Mouse (Mus musculus) mesoderm, embryonic 11.5 days (tissue): ENCODE measurements around the gene D930048N14Rik.

Experiments used
- DNase-seq: peaks from one replicate; pipeline ENCODE4 v3.0.0-alpha.2; 2012; ENCODE audit warnings: low read depth, low spot score

D930048N14Rik gene

GRCm38 (mm10) chr11:51702831-51703230 lies 52.1 kb downstream of the D930048N14Rik start:
- no peak for DNase-seq

GRCm38 (mm10) chr11:51703379-51703998 lies 52.7 kb downstream of the D930048N14Rik start:
- DNase-seq = peak; percentile 39

DNA sequence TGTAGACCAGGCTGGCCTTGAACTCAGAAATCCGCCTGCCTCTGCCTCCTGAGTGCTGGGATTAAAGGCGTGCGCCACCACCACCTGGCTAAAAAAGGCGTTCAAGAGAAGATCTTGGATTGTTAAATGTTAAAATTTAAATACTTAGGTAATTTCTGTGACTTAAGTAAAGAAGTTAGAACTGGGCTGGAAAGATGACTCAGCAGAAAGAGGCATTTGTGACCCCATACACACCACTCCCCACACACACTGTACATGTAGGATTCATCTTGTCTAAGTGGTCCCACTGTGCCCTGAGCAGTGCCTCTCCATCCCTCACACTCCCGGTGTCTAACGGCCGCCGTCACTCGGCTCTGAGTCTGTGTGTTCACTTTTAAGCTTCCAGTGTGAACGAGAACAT lies 55.7 kb downstream of the D930048N14Rik start:
- no peak for DNase-seq

GRCm38 (mm10) chr11:51707080-51707479 lies 56.3 kb downstream of the D930048N14Rik start:
- no peak for DNase-seq
